Mouse (Mus musculus) A20 (cell line): ENCODE measurements around the gene Ampd2.

Source experiments
- DNase-seq: peaks from one replicate; pipeline ENCODE4 v3.0.0-alpha.2; 2011; ENCODE audit warnings: low read depth, low spot score

Gene Ampd2

DNA sequence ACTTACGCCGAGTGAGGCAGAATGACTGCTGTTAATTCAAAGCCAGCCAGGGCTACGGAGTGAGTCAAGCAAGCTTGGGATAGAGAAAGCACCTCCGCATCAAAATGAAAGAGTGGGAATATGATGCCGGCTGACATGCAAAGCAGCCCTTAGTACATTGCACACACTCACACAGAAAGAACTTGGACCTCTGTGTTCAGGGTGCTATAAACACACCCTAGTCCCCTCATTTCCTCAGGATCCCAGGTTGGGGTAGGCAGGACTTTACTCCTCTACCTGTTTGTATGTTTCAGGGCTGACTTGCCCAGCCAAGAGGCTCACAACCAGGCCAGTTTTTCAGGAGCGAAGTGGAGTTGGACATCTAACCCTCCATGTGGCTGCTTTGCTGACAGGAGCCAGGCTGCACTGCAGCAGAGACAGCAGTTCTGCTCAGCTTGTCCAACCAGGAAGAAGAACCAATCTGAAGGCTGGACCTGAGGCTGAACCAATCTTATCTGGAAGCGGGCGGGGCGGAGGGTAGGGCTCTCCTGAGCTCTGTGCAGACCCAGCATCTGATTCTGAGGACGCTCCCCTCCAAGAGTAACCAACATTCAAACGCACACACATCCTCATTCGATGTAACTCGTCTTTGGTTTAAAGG lies 17.1 kb downstream of the Ampd2 start:
- DNase-seq: no peak

DNA sequence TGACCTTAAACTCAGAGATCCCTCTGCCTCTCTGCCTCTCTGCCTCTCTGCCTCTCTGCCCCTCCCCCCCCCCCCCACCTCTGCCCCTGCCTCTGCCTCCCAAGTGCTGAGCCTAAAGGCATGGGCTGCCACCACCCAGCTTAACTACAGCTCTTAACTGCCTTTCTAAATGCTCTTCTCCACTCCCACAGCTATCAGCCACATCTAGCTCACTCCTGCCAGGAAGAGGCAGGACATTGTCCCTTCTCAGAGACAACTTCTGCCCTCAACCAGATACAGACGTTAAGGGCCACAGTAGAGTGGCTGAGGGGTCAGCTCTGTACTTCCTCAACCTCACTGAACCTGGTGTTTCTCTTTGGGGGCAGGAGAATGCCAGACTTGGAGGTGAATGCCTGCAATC lies 17.6 kb downstream of the Ampd2 start:
- no peak for DNase-seq

DNA sequence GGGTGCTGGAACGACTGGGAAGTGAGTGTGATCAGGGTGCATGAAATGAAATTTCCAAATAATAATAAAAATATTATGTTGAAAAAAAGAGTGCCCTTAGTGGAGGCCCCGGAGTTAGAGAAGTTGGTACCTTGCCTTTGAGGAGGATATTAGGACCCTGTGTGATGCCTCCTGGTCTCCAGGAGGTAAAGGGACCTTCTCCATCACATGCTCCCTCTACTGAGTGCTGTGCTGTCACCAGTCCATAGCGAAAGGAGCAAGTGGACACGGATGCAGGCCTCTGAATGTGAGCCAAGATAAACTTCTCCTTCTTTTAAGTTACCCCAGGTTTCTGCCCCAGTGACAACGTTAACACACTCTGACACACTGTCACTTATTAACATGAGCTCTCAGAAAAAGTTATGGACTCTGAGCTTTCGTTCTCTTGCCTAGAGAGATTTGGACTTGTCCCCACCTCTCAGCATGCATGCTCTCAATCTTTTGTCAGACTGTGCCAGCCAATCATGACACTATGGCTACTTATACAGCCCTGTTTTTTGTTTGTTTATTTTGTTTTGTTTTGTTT lies 19.0 kb downstream of the Ampd2 start:
- no peak for DNase-seq

DNA sequence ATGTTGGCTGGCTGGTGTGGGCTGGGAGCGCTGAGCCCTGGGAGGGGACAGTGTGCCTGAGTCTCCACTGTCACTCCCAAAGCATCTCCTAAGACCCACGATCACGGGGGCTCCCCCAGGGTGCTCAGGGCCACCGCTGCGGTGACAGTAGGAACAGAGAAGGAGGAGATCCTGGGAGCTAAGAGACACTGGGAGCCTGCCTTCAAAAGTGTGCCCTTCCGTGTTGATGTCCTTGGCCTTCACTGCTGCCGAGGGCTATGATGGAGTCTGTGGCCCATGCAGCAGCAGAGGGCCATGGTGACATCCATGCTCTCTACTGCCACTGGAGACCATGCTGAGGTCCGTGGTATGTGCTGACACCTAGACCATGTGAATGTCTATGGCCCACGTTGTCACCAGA lies 20.9 kb downstream of the Ampd2 start:
- DNase-seq: no peak

DNA sequence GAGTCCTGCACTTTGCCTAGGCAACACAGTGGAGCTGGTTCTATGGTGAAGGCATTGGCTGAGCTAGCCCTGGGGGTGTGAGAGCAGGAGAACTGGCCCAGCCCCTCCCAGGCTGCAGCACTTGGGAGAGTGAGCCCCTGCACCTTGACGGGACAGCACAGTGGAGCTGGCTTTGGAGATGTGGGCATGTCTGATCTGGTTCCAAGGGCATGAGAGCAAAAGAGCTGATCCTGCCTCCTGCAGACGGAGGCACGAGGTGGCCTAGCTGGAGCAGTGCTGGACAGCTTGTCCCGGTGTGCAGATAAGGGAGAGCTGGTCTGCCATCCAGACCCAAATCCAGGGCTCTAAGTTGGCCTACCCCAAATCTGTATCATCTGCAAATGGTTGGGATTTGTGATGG lies 21.8 kb downstream of the Ampd2 start:
- no peak for DNase-seq

DNA sequence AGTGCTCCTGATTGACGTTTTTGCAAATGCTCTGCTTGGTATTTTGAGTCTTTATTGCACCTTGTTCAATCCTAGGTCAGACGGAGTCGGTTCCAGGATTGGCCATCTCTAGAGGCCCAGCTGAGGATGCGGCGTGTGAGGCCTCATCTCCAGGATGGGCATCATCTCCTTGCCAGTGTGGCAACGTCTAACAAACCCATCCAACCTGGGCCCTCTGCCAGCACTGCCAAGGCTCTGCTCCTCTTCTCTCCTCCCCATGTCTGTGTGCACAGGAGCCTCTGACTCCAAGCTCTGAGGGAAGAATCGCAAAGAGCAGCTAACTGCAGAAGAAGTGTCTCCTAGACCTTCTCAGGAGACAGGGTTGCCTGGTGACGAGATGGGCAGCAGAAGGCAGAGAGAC lies 23.8 kb downstream of the Ampd2 start:
- DNase-seq: no peak

DNA sequence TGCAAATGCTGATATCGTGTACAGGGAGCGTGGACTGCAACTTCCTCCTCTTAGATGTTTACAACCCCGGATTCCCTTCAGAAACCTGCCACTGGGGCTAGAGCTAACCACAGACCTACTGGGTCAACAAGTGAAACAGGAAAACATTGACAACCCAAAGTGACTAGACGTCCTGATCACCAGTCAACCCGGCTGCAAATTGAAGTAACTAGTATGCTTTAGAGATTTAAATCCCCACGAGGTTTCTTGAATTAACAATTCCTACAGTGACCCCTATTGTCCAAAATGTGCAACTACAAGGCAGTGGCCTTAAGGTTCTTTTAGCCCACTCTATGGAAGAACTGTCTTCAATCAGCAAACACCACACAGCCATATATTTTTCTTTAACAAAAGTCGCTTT lies 25.0 kb downstream of the Ampd2 start:
- peak; percentile 81 for DNase-seq

DNA sequence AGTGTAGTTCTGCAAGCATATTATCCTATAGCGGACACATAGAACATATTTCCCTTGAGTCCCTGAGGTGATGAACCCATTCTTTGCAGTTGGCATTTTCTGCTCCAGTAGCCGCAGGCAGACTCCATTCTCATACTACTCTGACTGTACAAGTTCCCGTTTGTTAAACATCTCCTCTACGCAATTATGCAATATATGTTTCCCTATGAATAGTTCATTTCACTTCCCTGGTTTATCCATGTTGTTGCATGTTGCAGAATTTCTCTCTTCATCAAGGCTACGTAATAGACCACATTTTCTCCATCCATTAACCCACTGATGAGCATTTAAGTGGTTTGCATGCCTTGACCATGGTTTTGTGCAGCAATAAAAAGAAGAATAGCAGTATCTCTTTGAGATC lies 36.0 kb downstream of the Ampd2 start:
- no peak for DNase-seq

DNA sequence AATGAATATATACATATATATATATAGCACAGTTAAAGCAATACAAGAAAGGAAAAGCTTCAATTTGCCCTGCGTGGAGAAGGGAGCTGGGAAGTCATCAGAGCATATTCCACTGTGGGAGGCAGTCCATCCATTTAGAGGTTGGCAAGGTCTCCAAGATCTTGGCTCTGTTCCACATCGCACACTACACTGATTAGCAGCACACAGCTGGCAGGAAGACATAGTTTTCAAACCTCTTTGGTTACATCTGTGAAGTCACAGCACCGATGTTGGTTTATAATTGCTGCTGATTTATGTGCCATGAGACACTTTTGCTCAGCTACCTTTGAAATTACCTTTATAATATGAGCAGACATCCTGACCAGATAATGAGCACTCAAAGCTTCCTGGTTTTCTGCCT lies 38.1 kb downstream of the Ampd2 start:
- DNase-seq: no peak

DNA sequence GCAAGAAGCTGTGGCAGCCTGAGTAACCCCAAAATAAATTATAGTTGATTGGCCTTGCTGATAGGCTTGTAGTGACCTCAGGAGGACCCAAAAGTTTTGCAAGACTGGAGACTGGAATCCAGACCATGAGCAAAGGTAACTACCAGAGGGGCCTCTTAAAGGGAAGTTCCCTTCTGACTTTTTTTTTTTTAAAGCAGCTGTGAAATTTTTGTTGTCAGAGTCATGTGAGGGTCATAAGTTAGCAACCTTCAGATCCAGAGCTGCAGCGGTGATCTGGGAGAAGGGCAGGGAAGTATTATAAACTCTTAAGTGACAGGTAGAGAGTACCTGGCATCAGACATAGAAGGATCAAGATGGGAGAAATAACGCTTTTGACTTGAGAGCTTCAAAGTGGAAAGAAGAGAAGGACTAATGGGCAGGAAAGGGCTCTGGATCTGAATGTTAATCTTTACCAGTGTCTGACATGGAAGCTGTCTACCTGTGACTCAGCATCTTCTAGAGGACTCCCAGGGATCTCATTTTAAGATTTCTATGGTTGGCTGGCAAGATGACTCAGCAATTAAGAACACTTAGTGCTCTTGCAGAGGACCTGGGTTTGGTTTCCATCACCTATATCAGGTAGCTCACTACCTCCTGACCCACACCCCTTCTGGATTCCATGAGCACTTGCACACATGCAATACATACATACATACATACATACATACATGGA lies 39.4 kb downstream of the Ampd2 start:
- DNase-seq: no peak

DNA sequence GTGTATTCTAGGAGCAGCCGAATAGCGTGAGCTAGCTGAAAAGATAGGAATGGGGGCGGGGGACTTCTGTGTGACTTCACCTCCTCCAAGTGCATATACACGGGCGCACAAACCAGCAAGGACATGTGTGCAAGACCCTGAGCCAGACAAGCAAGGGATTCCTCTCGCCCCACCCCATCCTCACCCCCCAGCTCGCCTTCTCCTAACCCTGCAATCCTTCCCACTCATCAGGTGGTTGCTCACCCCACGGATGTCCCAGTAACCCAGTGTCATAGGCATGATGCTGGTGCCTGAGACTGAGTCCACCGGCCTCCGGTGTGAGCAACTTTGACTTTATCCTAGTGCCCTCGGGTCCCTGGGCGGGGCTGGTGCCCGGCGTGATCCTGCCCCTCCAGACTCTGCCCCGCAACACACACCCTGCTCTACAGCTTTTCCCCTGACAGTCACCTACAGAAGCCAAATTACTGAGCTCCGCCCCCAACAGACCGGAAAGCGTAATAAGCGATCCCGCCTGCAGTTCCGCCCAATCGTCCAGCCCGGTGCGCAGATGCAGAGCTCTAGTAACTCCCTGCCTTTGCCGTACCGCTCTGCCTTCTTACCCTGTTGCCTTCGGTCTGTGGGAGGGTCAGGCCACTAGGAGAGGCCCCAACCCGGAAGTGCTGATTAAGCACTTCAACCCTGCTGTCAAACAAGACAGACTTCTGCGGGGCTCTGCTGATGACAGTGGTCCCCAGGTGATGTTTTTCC lies 41.9 kb downstream of the Ampd2 start, which contains the start of gene Gstm4:
Gene Gstm4 (minus strand): TSS at position 501 of the 747 bp plus-strand sequence.
- peak; percentile 96 for DNase-seq

DNA sequence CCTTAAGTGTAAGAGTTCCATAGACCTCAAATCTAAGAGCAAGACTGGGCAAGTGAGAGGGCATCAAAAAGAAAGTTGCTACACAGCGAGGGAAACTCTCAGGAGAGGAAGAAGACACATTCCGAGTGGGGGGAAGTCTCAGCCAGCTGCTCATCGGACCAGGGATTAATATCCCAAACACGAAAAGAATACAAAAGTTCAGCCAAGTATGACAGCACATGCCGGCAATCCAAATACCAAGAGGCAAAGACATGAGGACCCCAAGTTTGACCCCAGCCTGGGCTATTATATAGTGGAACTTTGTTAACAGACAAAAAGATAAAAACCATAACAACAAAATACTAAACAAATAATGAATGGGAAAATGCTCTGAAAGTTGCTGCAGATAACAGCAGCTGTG lies 53.3 kb downstream of the Ampd2 start:
- DNase-seq: no peak

DNA sequence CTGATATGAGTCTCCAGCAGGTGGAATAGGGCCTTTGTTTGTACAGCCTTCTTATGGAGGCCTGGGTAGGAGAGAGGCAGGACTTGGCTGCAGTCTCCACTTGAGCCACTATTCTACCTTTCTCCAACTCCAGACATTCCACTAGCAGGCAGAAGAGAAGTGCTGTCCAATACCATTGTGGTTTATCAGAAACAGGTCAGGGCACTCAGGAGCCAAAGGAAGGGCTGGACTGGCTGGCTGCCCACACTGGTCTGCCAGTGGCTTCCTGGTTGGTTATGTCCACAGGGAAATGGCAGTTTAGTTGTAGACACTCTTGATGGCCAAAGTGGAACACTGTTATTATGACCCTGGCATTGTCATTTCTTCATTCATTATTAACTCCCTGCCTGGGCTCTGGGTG lies 54.3 kb downstream of the Ampd2 start:
- DNase-seq: no peak

DNA sequence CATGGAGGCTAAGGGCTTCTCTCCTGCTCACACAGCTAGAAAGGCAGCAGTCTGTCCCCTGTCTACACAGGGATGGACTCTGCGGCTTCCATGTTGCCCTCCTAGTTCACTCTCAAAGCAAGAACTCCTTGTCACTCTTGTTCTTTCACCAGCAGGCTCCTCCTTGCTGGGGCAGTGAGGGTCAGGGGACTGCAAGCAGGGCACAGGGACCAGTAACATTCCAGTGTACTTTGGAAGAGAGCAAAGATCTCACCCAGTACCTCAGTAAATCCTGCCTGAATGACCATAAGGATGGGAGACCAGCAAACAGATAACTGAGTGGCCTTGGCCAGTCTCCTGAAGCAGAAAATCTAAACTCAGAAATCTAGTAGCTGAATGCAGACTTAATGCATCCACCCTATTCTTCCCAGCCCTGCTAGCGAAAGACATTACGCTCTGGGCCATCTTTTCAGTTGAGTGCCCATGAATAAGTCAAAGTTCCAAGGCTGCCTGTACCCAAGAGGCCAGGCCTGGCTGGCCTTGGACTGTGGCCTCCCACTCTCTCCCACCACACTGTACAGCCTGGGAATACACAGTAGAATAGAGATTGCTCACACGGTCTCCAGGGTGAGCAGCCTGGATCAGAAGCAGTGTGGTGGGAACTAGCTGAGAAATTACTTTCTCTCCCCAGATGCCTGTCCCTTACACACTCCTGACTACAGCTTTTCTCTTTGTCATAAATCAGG lies 57.6 kb downstream of the Ampd2 start:
- no peak for DNase-seq

DNA sequence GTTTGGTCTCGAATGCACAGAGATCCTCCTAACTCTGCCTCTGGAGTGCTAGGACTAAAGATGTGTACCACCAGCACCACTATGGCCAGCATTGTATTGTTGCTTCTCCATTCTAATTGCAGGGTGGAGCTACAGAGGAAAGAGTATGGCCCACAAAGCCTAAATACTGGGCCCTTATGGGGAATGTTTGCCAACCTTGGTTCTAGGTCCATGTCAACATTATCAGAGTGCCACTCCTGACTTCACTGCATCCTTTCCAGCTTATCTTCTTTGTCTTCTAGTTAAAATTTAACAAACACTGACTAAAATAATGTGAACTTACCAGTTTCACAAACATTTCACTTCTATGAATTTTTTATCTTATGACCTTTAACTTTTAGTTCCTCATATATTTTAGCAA lies 59.9 kb downstream of the Ampd2 start:
- DNase-seq: no peak

DNA sequence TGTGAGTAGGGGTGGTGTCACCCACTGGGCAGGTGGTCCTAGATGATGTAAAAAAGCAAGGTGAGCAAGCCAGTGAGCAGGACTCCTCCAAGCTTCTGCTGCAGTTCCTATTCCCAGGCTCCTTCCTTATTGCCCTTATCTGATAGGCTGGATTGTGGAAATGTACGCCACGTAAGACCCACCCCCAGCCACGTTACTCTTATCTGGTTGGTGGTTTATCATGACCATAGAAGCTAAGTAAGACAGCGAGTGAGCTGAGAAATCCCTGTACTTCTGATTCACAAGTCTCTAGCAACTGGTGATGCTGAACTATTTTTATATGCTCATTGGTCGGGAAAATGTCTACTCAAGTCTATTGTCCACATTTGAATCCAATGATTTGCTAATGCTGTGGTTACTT lies 60.4 kb downstream of the Ampd2 start:
- DNase-seq: no peak

DNA sequence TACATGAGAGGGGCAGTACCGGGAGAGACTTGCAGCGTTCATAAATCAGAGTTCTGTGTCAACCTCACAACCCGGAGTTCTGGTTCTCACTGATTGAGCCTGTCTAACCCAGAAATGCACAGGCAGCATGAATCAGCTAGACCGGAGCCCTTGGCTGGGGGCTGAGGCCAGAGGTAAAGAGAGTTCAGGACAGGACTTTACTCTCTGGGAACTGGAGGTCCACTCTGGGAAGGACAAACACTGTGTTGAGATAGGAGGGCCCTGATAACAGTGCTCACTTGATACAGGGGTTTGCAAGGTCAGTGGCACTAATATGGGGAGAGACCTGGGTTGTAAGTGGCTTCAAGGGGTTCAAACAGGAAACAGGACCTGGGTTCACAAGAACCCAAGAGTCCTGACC lies 61.1 kb downstream of the Ampd2 start:
- no peak for DNase-seq
